Mouse (Mus musculus): ENCODE results near the gene Prkch. TPM values are rescaled to one million over a fixed set of nuclear protein-coding genes. Genes with fewer than 3 reads are reported as not detected.

The Prkch gene
- total RNA-seq, 2 experiments from 2014 or later = 7.3 to 9.1 TPM

GRCm38 (mm10) chr12:73609262-73609661, 24.7 kb downstream of the Prkch start:
- no peak for DNase-seq
- intact Hi-C loops (cut with DNase I) = no loop called here

DNA sequence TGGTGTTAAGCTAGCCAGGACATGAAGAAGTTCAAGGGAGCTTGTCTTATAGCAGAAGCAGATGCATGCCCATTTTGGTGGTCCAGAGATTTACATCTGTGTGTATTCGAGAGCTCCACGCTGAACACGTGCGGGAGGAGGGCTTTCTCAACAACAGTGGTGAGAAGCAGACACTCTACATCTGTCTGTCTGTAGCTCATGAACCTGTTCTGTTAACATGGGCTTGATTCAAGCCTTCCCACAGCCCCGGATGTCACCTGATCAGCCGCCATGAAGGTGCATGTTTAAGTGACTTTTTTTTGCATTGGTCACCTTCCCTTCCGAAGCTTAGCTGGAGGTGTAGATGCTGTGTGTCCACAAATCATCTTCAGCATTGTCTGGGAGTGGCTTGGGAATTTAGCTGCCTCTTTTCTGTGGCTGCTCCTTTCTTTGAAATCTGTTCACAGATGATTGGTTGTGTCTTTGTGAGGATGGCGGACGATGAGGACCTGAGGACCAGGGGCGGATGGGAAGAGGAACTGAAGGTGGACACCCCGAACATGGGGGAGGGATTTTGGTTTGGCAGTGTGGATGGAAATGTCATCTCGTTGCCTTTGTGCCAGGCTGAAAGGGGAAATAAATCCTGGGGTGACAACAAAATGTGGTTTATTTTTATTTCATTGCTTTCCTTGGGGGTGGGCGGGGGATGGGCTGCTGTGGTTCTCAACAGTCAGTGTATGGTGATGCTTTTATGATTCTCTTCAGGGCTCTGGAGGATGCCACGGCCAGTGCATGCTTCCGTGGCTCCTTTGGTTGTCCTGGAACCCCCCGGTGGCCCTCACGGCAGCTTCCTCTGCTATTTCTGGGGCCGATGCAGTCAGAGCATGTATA, 25.3 kb downstream of the Prkch start:
- intact Hi-C loops (cut with DNase I) = no loop called here
- no peak for DNase-seq

DNA sequence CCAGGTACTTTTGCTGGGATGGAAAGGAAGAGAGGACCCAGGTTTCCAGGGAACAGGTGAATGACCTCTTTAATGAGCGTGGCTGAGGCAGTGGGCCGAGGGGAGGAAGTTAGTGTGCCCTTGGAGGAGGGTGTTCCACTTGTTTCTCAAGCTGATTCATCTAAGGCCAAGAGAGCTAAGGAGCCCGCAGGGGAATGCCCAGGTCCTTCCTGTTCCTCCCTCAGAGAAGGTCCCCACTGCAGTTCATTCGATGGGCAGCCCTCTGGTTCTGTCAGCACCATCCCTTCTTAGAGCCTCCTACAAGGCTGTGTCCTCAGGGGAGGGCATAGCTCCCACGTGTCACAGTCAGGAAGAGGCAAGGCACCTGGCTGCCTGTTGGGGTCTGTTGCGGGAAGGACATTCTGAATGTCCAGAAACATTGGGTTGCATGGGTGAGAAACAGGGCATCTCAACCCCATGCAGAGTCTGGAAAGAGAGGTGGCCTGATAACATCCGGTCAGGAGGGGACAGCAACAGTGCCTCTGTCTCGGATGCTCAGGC, 26.3 kb downstream of the Prkch start:
- intact Hi-C loops (cut with DNase I) = no loop called here
- no peak for DNase-seq

GRCm38 (mm10) chr12:73611741-73612140, 27.1 kb downstream of the Prkch start:
- no peak for DNase-seq
- intact Hi-C loops (cut with DNase I) = no loop called here

DNA sequence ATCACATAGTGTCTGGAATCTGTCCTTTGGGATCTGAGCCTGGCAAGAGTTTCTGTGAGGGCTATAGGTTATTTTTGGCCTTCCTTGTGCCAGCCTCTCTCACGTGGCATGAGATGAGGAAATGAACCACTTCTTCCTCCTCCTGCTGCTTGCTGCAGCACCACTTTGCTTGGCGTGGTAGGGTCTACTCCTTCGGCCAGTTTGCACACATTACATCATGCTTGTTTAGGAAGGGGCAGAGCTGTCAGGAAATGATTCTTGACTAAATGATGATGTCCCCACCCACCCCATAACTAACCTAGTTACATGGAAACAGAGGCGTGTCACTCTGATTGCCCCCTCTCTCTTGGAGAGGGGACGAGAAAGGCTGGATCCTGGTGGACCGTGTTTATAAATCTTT, 28.6 kb downstream of the Prkch start:
- intact Hi-C loops (cut with DNase I) = no loop called here

DNA sequence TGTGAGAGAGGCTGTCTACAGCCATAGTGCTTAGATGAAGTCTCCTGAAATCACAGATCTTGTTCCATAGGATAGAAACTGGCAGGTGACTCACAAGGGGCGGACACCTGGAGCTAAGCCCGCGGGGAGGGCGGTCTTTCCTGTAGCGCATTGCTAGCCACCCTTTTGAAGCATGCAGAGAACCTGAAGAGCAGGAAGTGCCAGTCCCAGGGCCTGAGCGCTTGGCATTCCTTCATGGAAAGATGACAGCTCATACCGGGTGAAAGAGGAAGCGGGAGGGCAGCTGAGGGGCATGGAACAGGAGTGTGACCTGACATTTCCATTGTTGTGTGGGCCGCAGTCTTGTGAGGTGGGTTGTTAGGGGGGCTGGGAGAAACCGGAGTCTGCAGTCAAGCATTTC, 33.1 kb downstream of the Prkch start:
- intact Hi-C loops (cut with DNase I) = no loop called here
- DNase-seq = no peak

More for the DNA sequence above, 28.6 kb downstream of the Prkch start:
- DNase-seq = no peak

- intact Hi-C loops (cut with DNase I) = no loop called here
- DNase-seq = no peak
Observed at GRCm38 (mm10) chr12:73625277-73626032, 40.9 kb downstream of the Prkch start.

- intact Hi-C loops (cut with DNase I) = no loop called here
- DNase-seq = no peak
Observed at GRCm38 (mm10) chr12:73627902-73628301, 43.3 kb downstream of the Prkch start.

- intact Hi-C loops (cut with DNase I) = no loop called here
- no peak for DNase-seq
Observed at GRCm38 (mm10) chr12:73630596-73630995, 46.0 kb downstream of the Prkch start.

DNA sequence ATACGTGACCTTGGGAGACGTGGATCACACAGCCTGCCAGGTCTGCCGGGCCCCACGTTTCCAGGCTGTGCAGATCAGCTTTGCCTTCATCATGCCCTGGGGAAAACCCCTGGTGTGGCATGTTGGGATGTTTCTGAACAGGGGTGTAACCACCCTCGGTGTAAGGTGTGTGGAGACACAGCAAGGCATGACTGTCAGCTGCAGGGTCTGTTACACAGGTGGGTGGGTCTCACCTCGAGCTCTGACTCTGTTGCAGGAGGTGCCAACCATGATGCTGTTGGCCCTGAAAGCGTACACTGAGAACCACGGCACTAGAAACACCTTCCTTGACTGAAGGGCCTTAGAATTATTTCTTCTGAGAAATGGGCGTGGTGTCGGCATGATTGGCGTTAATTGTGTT, 46.6 kb downstream of the Prkch start:
- intact Hi-C loops (cut with DNase I) = no loop called here
- DNase-seq = no peak

DNA sequence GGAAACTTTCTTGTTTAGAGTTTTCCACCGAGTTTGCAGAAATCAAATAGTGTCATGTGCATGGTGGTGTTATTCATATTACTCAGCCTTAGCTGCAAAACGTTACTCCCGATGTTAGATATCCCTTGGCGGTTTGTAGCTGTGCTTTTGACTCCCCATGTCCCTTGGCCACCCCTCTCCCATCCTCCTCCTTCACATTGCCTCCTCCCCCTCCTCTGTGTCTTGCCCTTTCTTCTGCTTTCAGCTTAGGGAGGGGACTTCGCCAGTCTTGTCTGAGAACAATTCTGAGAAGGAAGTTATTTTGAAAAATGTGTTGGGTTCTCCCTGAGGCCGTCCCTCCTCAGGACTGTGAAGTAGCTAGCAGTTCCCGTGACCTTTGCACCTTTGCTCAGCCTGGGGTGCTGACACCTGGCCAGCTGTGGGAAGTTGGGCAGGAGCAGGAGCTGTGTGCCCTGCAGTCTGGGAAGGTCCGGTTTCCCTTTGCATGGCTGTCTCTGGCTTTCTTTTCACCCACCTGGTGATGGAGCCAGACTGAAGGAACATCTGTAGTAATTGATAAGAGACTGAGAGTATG, 48.2 kb downstream of the Prkch start:
- intact Hi-C loops (cut with DNase I) = no loop called here
- DNase-seq = no peak

DNA sequence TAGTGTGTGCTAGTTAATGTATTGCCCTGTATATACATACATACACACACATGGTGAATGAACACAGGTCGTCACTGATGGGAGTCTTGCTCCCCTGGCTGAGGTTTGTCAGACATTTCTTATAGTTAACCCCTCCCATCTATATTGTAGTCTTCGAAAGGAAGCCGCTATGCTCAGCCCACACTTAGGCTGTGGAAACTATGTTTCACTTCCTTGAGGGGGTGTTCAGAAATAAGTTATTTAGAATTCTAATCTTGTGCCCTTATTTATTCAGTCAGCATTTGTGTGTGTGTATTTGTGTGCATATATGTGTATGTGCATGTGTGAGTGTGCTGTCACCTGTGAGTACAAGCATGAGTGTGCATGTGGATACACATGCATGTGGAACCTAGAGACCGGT, 49.1 kb downstream of the Prkch start:
- intact Hi-C loops (cut with DNase I) = no loop called here
- no peak for DNase-seq

GRCm38 (mm10) chr12:73639571-73639970, 55.0 kb downstream of the Prkch start:
- intact Hi-C loops (cut with DNase I) = no loop called here
- DNase-seq = no peak

- intact Hi-C loops (cut with DNase I) = no loop called here
- no peak for DNase-seq
Observed at GRCm38 (mm10) chr12:73641183-73641582, 56.6 kb downstream of the Prkch start.

DNA sequence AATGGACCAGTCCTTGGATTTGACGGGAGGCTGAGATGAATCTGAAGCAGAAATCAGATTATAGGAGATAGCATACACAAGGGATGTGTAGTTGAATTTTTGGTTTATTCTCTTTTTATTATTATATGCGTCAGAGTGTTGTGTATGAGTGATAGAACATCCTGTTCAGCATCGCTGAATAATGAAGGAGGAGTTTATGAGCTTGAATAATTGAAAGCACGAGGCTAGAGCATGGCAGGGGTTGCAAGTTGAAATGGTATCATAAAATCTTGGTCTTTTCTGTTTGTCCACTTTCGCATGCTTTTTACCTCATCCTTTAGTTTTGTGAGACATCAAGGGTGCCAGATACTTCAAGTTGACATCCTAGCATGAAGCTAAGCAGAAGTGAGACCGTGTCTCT, 60.6 kb downstream of the Prkch start:
- intact Hi-C loops (cut with DNase I) = no loop called here

DNA sequence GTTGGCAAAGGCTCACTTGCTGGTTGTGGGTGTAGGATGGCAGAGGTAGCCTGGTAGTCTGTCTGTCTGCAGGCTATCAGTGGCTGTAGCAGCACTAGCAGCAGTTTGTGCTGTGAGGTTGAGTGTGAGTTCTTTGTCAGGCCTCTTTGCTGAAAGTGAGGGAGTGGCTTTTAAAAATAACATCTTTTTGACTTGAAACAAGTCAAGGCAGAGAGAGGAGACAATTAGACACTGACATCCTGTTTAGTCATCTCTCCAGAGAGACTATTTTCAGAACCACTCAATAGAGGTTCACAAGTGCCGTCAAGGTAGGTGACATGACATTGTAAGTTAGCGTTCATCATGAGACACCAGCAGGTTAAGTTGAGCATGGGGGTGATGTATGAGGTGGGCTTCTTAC, 63.1 kb downstream of the Prkch start:
- intact Hi-C loops (cut with DNase I) = no loop called here
- DNase-seq = no peak

More for the DNA sequence above, 60.6 kb downstream of the Prkch start:
- no peak for DNase-seq

DNA sequence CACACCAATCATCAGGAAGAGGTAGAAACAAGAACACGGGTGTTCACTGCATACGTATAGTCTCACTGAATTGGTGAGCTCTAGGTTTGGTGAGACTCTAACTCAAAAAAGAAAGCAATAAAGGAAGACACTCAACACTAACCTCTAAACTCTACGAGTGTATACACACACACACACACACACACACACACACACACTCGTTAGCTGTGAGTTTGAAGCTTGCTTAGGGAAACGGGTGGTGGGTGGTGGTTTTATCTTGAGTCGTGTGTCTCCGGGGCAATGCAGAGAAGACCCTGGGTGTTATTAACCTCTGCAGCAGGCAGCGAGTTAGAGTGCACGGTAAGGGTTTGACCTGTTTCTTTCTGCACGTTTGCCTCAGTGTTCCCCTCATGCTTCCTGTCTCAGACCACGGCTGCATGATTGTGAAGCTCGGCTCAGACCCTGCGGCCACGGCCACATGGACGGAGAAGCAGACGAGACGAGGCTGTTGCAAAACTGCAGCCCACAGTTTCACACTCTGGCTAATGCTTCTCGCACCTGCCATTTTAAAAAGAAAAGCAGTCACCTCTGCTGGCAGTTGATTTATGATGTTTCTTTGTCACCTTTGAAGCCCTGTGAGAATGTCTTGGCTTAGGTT, 72.1 kb downstream of the Prkch start:
- intact Hi-C loops (cut with DNase I) = no loop called here
- DNase-seq = no peak

GRCm38 (mm10) chr12:73663421-73663820, 78.8 kb downstream of the Prkch start:
- DNase-seq = no peak
- intact Hi-C loops (cut with DNase I) = no loop called here

- intact Hi-C loops (cut with DNase I) = no loop called here
- no peak for DNase-seq
Observed at GRCm38 (mm10) chr12:73666701-73667100, 82.1 kb downstream of the Prkch start.

DNA sequence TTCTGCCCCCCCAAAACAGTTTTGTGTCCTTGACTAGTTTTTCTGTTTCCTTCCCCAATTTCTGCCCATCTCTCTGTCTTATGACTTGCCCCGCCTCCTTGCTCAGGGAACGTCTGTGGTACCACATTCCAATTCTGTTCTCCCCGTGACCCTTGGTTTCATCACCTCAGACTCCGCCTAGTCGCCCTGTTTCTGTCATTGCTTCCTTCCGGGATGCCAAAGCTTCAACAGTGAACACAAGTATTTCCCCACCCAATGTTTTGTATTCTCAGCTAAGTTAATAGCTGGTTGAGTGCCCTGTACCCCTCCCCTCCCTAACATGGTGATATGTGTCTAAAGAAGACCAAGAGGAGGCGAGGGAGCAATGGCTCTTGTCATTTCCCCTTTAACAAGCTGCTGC, 83.0 kb downstream of the Prkch start:
- DNase-seq = no peak
- intact Hi-C loops (cut with DNase I) = no loop called here

- intact Hi-C loops (cut with DNase I) = no loop called here
- DNase-seq = no peak
Observed at GRCm38 (mm10) chr12:73670739-73671138, 86.1 kb downstream of the Prkch start.
